Mouse (Mus musculus) cerebellum, adult 2 months (tissue): ENCODE measurements around the gene Mafk.

Experiments used
- CTCF ChIP-seq: fragments of 200-500 bp; IDR thresholded peaks from 2 replicates; pipeline ENCODE4 v1.5.1; 2011; ENCODE audit warnings: low read depth, mild to moderate bottlenecking, control low read depth, low read length, moderate library complexity, borderline replicate concordance; ENCODE audit not compliant: insufficient read depth
- POLR2A ChIP-seq: fragments of 200-500 bp; IDR thresholded peaks from 2 replicates; pipeline ENCODE4 v1.6.1; 2011; ENCODE audit warnings: low read length, control low read depth, borderline replicate concordance; ENCODE audit not compliant: insufficient read depth

GRCm38 (mm10) chr5:139809397-139809796 is 18.1 kb downstream of the Mafk start:
- no peak for TF ChIP-seq CTCF
- TF ChIP-seq POLR2A = no peak
